ENCODE assay signal across 11 mouse cellular contexts in genomic region chr11:107968147-107968546, GRCm38 (mm10). TPM values are rescaled to one million over a fixed set of nuclear protein-coding genes. Genes with fewer than 3 reads are reported as not detected.
DNase-seq lines count a peak whose midpoint lies in the region; ATAC-seq lines count a peak whose summit lies in the region.
"Had no signal": no experiment of that assay in that cellular context is flagged by ENCODE, and none has a peak within 500 bp of the region (broad histone marks: within the 10 kb centered on the region; RNA-seq: fewer than 3 reads in every experiment).

No protein-coding gene starts in this region.

- H3K9me3 ChIP-seq in hindbrain, embryonic 10.5 days = no peaks in the 10 kb centered on the region
- H3K9me3 ChIP-seq in hindbrain, embryonic 12.5 days (replicated peaks) = no peaks in the 10 kb centered on the region
- H3K9me3 ChIP-seq in limb, embryonic 12.5 days = no peaks in the 10 kb centered on the region
- H3K9me3 ChIP-seq: embryonic facial prominence, embryonic 12.5 days had no signal

- no peak overlapping the region for H3K9ac ChIP-seq in hindbrain, embryonic 12.5 days
- no peak overlapping the region for H3K9ac ChIP-seq in limb, embryonic 12.5 days (replicated peaks)
- H3K9ac ChIP-seq: embryonic facial prominence, embryonic 12.5 days had no signal

- no peak for DNase-seq in hindbrain, embryonic 10.5 days (ENCODE audit: low spot score)
- DNase-seq in retina, postnatal 1 day = peak; percentile 55
- no peak for DNase-seq in retina, embryonic 14.5 days (ENCODE audit: low spot score)
- DNase-seq in thymus, postnatal 0 days (ENCODE audit: low spot score) = no peak
- no peak for DNase-seq in frontal cortex, adult 2 months (ENCODE audit: extremely low spot score in 1 of 2, low spot score in 1 of 2)
- DNase-seq: layer of hippocampus, postnatal 36 days had no signal

- H3K4me3 ChIP-seq in hindbrain, embryonic 10.5 days = no peak overlapping the region
- H3K4me3 ChIP-seq in hindbrain, embryonic 12.5 days = no peak overlapping the region
- no peak overlapping the region for H3K4me3 ChIP-seq in limb, embryonic 12.5 days (replicated peaks)
- H3K4me3 ChIP-seq: embryonic facial prominence, embryonic 12.5 days; myocyte had no signal

- no peaks in the 10 kb centered on the region for H3K36me3 ChIP-seq in hindbrain, embryonic 10.5 days
- no peaks in the 10 kb centered on the region for H3K36me3 ChIP-seq in hindbrain, embryonic 12.5 days
- no peaks in the 10 kb centered on the region for H3K36me3 ChIP-seq in limb, embryonic 12.5 days
- H3K36me3 ChIP-seq: embryonic facial prominence, embryonic 12.5 days had no signal

- ATAC-seq in hindbrain, embryonic 12.5 days (ENCODE audit: low FRiP score) = no peak
- no peak for ATAC-seq in limb, embryonic 12.5 days (ENCODE audit: insufficient number of reproducible peaks, insufficient read depth, low FRiP score, low TSS enrichment, low read depth)

- H3K4me2 ChIP-seq in hindbrain, embryonic 12.5 days (replicated peaks) = no peak overlapping the region
- peak overlapping the region; percentile 17; the same call in 1 of the 2 replicates for H3K4me2 ChIP-seq in limb, embryonic 12.5 days
- H3K4me2 ChIP-seq: embryonic facial prominence, embryonic 12.5 days had no signal

- H3K27ac ChIP-seq in hindbrain, embryonic 10.5 days = 0 out of 2 replicates have a peak overlapping the region, but pooled peaks have one; percentile 9
- H3K27ac ChIP-seq in hindbrain, embryonic 12.5 days = no peak overlapping the region
- H3K27ac ChIP-seq in limb, embryonic 12.5 days = peak overlapping the region; percentile 79
- H3K27ac ChIP-seq: embryonic facial prominence, embryonic 12.5 days had no signal

- H3K27me3 ChIP-seq in hindbrain, embryonic 10.5 days (ENCODE audit: insufficient read depth, poor library complexity, severe bottlenecking) = no peaks in the 10 kb centered on the region
- no peaks in the 10 kb centered on the region for H3K27me3 ChIP-seq in hindbrain, embryonic 12.5 days
- H3K27me3 ChIP-seq in limb, embryonic 12.5 days = no peaks in the 10 kb centered on the region
- H3K27me3 ChIP-seq: embryonic facial prominence, embryonic 12.5 days had no signal

- H3K4me1 ChIP-seq in hindbrain, embryonic 10.5 days (replicated peaks) = peaks cover 31% of the 10 kb centered on the region
- H3K4me1 ChIP-seq in hindbrain, embryonic 12.5 days = peaks cover 21% of the 10 kb centered on the region
- peaks cover 43% of the 10 kb centered on the region for H3K4me1 ChIP-seq in limb, embryonic 12.5 days (replicated peaks)

- 71% methylated on average over 13 of the region's 13 CpGs for WGBS in hindbrain, embryonic 10.5 days
- 62% methylated on average over 13 of the region's 13 CpGs for WGBS in hindbrain, embryonic 12.5 days
- WGBS in limb, embryonic 12.5 days = 20% methylated on average over 13 of the region's 13 CpGs

RNA-seq across cellular contexts. Expression of gene Cacng5, which starts 53.3 kb away (rescaled TPM):
- polyA plus RNA-seq in hindbrain, embryonic 10.5 days (2016; fragmentation: Nextera tagmentation; extraction: Ambion mirVana) = 0.66 and 1.2 TPM in 2 replicates
- polyA plus RNA-seq in hindbrain, embryonic 12.5 days (2016; fragmentation: Nextera tagmentation; extraction: Ambion mirVana) = 2.3 and 2.6 TPM in 2 replicates
- 0.13 and 0.36 TPM in 2 replicates for polyA plus RNA-seq in limb, embryonic 12.5 days (2016; fragmentation: Nextera tagmentation; extraction: Ambion mirVana)
- polyA plus RNA-seq in thymus, postnatal 0 days (2015; fragmentation: Nextera tagmentation; extraction: Ambion mirVana) = 0.06 TPM in 1 of 2 replicates, not detected in the other
- 56.4 and 56.5 TPM in 2 replicates for polyA plus RNA-seq in frontal cortex, adult 2 months (2012; rRNA removed)
- polyA plus RNA-seq: myocyte; spleen, adult 2 months had no signal

Comparison
In these comparisons a context has a peak if more than half of its experiments do, and no peak if none do; other contexts are left out.
1. RNA of gene Cacng5, which starts 53.3 kb away (polyA plus RNA-seq): 56.4 to 56.5 TPM in frontal cortex, adult 2 months; 2.3 to 2.6 TPM in hindbrain, embryonic 12.5 days, 0.66 to 1.2 TPM in hindbrain, embryonic 10.5 days, 0.13 to 0.36 TPM in limb, embryonic 12.5 days and 0.06 TPM in thymus, postnatal 0 days; every median in the first group is over 10 times any median in the second.